Mouse (Mus musculus) frontal cortex, adult 2 months (tissue): ENCODE data around the gene Tcf7l1. TPM values are rescaled to one million over a fixed set of nuclear protein-coding genes. Genes with fewer than 3 reads are reported as not detected.
A peak's percentile ranks its signal among the peaks of the same experiment; 100 is the strongest.

Source experiments
- DNase-seq, 2 experiments: peaks; one replicate each; pipeline ENCODE4 v3.0.0; 2022; ENCODE audit warnings: low spot score in 1 of 2; ENCODE audit errors: extremely low spot score in 1 of 2
- polyA plus RNA-seq: library from polyadenylated mRNA; depleted of rRNA; stranded (reverse); fragments of >200 nt; gene quantifications from 2 replicates; pipeline ENCODE4 v1.2.3, GENCODE M21; 2012

Tcf7l1 gene
- polyA plus RNA-seq, 1 experiment = 5.4 TPM

DNA sequence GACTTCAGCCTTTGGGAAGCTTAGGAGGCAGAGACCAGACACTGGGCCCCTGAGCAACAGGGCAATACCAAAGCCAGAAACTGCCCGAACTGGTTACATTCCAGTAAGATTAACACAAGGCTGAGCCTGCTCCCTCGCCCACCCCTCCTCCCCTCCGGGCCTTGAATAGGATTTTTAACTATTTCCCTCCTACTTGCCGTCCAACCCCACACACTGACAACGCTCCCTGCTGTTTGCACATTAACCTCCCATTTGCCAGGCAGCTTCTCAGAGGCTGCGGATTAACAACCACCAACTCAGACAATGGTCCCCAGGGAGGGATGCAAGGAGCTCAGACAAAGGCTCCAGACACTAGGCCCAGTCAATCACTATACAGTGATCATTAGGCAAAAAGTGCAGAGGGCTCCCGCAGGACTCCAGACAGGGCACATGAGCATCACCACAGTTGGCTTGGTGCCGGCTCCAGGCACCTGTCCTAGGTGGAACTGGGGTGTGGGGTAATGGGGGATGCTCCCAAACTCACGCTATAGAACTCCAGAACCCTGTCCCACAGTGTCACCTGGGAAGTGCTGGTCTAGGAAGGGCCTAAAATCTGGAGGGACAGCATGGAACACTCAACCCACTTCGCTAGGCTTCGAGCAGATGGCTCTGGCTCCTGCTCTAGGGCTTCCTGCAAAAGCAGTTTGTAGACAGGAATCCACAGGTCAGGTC, 111.4 kb downstream of the Tcf7l1 start:
- DNase-seq = no peak

DNA sequence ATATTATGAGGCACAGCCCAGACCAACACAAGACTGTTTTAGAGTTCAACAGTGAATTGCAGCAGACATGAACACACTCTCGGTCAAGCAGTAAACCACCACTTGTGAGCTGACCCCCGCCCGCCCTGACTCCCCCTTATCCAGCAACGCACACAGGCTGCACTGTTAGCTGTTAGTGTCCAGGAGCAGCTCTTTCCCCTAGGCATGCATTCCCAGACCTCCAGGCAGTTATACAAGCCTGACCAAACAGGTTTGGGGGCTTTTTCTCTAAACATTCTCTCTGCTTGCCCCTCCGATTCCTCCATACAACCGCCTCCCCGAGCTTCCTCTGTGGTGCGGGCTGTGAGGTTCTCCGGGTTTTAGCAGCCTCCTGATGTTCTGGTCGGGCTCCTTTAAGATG, 112.0 kb downstream of the Tcf7l1 start:
- no peak for DNase-seq

DNA sequence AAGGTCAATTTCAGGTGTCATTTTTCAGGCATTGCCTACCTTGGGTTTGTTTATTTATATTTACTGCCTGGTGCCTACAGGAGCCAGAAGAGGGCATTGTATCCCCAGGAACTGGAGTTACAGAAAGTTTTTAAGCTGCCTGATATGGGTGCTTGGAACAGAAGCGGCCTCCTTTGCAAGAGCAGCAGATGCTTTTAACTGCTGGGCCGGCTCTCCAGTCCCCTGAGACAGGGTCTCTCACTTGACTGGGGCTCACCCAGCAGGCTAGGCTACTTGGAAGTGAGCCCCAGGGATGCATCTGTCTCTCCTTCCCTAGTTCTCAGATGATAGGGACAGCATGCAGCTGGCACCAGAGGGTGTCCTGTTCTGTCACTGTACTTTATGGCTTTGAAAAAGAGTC, 112.7 kb downstream of the Tcf7l1 start:
- no peak for DNase-seq

DNA sequence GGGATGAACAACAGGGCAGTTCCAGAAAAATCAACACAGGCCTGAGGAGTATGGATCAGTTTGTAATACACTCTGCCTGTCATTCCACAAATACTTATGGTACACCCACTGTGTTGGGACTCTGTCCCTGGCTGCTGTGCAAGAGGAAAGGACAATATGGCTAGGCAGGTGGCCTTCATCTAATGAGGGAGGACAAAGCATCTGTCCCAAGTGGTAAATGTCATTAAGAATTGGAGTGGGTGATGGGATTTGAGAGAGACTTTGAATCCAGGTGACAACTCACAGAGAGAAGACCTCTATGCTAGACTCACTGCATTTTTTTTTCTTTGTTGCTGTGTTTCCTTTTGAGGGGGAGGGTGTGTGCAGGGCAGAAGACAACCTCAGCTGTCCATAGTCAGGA, 115.3 kb downstream of the Tcf7l1 start:
- no peak for DNase-seq

DNA sequence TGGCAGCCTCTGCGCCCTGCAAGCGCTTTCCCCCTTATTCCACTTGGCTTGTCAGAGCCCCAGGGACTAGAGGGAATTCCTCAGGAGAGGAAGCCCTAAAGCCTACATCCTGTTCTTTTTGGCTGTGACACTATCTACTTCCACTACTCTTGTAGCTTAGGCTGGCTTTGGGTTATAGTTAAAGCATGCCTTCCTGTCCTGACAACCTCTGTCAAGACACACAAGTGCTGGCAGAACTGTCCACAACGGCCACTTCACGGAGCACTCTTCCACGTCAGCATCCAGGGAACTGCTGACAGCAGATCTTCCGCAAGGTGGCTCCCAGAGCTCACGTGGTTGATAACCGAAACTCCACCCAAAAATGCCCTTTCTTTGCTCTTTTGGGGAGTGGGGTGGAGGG, 117.9 kb downstream of the Tcf7l1 start:
- DNase-seq = no peak

DNA sequence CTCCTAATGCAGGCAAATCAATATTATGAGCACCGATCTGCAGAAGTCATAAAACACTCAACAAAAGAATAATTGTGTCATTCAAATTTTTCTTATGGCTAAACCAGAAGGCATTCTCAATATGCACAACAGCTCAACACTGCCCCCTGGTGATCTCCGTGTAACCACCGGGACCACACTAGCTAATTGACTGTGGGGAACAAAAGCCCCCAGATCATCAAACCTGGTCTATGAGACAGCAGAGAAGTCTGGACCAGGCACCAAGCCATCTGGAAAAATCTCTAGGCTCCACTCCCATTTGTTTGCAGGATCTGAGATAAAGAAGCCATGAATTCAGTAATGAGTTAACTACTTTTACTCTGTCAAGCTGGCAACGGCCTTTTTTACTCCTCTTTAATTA, 122.0 kb downstream of the Tcf7l1 start:
- peak in 1 of 2 experiments; percentile 71 for DNase-seq

DNA sequence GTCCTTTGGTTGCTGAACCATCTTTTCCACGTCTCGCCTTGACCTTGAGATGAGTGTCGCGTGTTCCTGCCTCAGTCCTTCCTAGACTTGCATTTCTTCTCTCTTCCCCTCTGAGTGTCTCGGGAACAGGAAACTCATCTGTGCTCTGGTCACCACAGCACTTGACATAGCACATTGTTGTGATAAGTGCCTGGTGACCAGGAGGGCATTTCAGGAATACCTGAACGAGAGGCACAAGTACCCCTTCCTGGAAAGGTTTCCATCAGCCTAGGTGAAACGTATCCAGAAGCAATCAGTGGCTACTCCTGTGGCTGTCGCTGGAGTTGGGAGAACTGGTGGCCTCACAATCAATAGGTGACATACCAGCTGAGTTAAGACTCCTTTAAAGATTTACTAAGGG, 124.8 kb downstream of the Tcf7l1 start:
- no peak for DNase-seq

DNA sequence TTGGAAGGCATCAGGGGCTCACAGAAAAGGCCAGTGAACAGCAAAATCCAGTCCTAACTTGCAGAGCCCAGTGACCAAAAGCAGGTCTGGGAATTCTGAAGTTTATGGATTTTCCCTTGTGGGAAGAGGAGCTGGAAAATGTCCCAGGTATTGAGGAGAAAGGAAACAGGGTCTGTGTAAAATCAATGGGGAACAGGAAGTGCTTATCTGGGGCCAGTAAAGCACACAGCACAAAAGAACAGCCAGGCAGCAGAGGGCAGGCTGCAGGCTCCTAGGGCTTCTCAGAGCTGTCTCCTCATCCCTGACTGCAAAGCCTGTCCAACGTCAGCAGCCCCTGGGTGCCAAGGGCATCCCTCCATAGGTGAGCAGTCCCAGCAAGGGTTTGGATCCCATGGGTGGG, 126.1 kb downstream of the Tcf7l1 start:
- no peak for DNase-seq

DNA sequence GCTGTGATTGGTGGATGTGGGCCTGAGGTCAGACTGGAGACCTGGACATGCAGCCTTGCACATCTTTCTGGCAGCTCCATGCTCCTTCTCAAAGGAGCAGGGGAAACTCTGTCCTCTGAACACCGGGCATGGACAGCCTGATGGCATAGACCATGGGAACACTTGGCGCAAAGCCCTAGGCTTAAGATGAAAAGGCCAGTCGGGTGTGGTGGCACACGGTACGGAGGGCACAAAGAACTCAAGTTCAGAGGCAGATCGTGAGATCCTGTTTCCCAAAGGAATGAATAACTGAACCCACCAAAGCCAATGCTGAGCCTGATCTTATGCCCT, 128.7 kb downstream of the Tcf7l1 start:
- DNase-seq = no peak

DNA sequence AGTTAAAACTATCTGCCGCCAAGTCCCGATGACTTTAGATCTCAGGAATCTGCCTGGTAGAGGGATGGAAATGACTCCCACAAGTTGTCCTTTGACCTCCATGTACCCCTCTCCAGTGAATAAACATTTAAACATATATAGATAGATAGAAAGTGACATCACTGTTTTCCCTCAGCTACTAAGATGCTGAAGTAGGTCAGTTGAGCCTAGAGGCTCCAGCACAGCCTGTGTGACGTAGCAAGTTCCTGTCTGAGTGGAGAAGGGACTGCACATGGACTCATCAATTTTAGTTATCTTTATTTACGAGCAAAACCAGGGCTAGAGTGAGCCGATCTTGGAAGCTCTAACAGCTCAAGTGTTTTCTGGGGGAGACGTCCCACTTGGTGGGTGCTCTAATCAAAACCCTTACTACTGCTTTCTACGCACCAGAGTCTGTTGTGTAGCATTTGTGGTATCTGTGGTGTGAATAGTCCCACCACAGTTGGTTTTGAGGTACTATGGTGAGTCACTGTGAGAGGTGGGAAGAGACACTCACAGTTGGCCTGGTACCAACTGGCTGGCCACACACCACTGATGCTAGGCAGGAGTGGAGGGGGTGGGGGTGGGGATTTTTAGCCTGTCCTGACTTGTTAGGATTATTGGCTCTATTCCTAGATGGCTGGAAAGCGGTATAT, 129.2 kb downstream of the Tcf7l1 start:
- peak in 1 of 2 experiments; percentile 34 for DNase-seq

DNA sequence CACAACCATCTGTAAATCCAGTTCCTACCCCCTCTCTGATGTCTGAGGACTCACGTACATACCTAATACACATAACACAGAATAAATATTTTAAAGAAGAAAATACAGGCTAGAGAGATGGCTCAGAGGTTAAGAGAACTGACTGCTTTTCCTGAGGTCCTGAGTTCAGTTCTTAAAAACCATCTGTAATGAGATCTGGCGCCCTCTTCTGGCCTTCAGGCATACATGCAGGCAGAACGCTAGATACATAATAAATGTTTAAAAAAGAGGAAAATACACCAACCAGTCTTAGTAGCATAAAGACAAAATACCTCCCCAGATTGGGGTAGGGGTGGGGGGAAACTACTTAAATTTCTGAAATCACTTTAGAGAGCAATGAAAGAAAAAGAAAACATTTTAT, 131.0 kb downstream of the Tcf7l1 start:
- DNase-seq = no peak

DNA sequence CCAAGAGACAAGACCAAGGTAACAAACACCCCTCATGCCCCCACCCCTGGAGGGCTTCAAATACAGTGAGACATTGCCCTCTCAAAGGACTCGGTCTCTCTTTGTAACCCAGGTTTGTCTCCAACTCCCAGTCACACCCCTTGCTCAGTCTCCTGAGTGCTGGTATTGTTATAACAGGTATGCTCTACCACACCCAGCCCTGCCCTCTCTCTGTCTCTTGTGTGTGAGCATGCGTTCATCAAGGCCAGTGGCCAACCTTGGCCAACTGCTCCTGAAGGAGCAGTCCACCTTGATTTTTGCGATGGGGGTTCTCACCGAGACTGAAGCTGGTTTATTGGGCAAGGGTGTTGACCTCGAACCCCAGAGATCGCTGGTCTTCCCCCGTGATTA, 133.0 kb downstream of the Tcf7l1 start:
- no peak for DNase-seq

DNA sequence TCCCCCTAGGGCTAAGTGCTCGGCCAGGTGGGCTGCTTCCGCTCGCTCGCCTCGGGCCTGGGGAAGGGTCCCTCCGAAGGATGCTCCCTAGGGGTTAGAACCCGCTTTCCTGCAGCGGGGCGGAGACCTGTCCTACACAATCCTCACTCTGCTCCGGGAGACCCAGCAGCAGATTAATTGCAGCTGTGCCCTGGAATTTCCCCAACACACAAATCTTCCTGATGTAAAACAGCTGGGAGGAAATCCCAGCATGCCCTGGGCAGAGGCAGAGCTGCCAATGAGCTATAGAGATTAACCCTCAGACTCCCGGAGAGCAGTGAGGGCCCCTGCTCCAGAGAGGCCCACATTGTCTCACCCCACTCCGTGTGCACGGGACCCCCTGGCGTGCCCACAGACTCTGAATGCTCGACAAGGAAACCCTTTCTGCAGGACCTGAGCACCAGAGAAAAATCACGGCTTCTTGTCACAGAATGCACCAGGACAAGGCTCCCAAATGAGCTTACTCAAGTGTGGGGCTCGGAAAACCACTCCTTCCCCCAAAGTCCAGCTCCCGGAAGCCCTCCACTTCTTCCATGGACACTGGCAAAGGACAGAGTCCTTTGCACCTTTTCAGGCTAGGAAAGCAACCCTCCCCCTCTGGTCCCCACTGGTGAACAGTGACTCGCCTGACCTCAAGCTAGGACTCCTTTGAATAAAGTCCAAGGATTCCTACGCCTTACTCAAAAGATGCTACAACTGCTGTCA, 133.6 kb downstream of the Tcf7l1 start:
- peak in 1 of 2 experiments; percentile 36 for DNase-seq

DNA sequence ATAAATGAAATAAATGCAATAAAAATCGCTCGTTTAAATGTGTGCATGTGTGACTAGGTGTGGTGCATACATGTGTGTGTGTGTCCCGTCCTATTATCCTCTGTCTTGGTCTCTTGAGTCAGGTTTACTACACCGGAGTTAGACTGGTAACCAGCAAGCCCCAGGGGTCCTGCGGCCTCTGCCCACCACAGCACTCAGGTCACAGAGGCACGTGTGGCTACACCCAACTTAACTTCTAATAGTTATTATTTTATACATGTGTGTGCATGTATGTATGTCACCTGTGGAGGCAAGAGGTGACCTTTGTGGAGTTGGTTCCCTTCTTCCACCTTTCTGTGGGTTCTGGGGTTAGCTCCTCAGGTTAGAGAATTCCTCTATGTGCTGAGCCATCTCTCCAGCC, 134.7 kb downstream of the Tcf7l1 start:
- DNase-seq = no peak

DNA sequence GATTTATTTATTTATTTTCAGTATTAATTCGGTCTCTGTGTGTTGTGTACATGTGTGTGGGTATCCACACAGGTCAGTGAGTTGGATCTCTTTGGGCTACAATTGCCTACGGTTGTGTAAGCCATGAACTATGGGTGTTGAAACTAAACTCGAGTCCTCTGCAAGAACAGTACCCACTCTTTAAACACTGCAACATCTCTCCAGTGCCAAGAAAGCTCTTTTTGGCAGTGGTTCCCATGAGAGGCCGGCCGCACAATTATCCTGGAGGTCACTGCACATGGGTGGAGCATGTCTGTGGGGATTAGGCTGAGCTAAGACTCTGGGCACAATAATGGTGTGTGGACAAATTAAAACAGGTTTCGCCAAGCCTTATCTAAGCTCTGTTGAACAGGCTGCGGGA, 135.6 kb downstream of the Tcf7l1 start:
- DNase-seq = no peak

DNA sequence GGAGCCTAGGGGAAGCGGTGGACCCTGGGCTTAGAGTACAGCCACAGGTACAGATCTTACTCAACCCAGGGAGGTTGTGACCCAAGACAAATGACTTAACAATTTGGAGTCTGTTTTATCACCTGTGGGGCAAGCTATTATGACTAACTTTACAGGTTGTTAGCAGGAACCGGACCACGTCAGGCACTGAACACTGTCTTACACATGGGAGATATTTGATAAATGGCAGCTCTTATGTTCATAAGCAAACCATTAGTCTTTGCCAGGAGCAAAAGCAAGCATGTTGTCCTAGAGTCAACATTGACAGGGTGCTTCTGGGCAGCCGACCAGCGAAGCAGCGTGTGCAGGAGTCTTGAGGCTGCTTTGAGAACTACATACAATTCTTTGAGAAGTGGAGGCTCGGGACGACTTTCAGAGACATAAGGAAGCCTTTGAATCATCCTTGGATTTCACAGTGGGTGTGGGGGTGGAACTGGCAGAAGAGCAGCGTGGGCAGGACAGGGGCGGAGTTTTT, 138.7 kb downstream of the Tcf7l1 start:
- peak; percentile 62 to 85 for DNase-seq

DNA sequence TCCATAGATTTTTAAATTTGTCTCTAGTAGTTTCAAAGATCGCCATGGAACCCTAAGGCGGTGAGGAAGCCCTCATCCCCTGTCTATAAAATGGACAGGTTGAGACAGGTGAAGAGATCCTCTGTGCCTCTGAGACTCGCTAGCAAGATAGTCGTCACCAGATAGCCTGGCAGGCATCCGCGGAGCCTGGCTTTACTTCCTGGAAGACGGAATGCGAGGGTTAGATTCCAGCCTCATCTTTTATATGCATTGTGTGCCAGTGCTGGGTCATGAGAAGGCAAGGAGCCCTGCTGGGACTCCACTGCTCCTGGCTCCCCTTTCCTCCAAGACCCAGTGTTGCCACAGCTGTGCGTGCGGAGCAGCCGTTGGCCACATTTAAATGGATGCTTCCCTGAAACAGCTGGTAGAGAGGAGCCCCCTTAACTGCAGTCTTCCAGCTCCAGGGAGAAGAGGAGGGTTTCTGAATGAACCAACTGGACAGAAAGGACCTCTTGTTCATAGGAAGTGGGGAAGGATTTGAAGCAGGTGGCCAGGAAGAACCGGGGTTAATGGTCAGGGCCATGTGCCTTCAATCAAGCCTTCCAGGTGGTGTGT, 141.0 kb downstream of the Tcf7l1 start:
- no peak for DNase-seq

DNA sequence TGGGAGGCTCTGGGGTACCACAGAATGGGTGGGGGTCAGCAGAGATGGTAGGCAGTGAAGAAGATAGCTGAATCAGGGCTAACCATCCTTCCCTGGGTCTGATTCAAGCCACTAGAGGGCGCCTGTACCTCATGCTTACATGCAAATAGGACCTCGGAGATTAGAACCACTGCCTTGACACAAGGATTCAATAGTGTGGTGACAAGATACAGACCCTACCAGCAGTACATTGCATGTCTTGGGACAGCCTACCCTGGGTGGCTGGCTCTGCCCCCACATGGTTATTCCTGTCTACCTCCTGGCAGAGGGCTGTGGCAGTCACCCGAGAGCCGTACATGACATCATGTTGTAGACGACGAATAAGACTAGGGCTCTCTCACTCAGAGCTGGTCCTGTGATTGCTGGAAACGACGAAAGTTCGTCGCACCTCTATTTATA, 141.7 kb downstream of the Tcf7l1 start:
- peak; percentile 66 to 91 for DNase-seq

DNA sequence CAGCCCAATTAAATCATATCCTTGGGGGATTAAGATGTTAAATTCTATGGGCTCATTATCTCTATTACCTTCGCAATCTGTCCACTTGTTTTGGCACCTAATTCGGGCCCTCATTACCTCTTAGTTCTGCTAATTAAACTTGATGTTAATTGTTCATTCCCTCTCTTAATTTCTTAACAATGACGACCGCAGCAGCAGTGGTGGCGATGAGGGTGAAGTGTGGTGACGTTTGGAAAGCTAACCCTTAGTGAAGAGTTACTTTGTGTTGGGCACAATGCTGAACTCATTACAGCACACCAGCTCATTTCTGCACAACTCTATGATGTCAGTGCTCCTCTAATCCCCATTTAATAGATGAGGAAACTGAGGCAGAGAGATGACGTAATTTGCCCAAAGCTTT, 143.7 kb downstream of the Tcf7l1 start:
- no peak for DNase-seq

DNA sequence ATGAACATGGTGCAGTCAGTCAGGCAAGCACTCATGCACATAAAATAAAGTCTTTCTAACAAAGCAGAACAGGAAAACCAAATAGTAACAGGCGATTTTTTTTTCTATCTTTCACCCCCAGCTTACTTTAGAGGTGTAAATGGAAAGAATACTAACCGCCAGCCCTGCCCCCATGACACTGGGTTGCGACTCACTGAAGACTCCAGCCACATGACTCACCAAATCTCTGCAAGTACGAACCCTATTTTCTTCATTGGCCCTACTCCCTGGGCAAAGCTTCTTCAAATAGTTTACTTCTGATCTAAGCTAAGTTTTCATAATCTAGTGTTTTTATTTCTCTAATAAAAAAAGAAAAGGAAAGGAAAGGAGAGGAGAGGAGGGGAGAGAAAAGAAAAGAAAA, 144.5 kb downstream of the Tcf7l1 start:
- DNase-seq = no peak

DNA sequence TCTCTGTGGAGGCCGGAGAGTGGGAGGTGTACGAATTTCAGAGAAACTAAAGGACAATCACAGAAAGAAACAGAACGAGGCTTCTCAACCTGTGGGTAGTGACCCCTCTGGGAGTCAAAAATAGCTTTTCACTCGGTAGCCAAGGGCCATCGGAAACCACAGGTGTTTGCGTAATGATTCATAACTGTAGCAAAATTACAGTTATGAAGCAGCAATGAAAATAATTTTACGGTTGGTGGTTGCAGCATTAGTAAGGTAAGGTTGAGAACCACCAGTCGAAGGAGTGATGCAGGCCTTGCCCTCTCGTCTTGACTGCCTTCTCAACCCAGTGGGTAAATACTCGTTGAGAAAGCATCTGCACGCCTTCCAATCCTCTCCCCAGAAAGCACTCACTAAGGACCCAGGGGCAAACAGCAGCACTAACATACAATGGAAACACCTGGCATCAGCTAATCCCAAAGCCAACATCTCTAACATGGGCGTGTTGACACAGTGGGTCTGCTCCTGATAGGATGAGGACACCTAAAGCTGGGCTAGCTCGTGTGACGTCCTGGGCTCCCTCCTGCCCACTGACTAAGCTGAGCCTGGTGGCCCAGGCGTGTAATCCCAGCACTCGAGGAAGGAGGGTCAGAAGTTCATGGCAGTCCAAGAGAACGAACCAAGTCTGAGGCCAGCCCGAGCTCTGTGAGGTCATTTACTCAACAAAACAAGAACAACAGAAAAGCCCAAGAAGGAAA, 147.7 kb downstream of the Tcf7l1 start:
- no peak for DNase-seq
